Mouse (Mus musculus) myocyte (in vitro differentiated cells): Measurements from ENCODE around the gene Bub3. TPM values are rescaled to one million over a fixed set of nuclear protein-coding genes. Genes with fewer than 3 reads are reported as not detected.

Source experiments
- H3K27me3 ChIP-seq: one replicate; pipeline ENCODE4 v1.6.1; 2011; ENCODE audit not compliant: control insufficient read depth, insufficient read depth, insufficient read length
- H3K36me3 ChIP-seq: one replicate; pipeline ENCODE4 v1.6.1; 2011; ENCODE audit not compliant: control insufficient read depth, insufficient read depth
- H3K4me2 ChIP-seq: one replicate; pipeline ENCODE4 v1.6.1; 2011; ENCODE audit warnings: low read depth, control low read depth
- H3K4me3 ChIP-seq: one replicate; pipeline ENCODE4 v1.5.1; 2011; ENCODE audit warnings: mild to moderate bottlenecking, control low read depth, moderate library complexity
- H3K79me2 ChIP-seq: one replicate; pipeline ENCODE4 v1.6.1; 2011; ENCODE audit not compliant: control insufficient read depth, insufficient read depth
- H3ac ChIP-seq: one replicate; pipeline ENCODE4 v1.6.1; 2011; ENCODE audit not compliant: control insufficient read depth, insufficient read length
- CEBPB ChIP-seq: IDR thresholded peaks from 2 replicates; pipeline ENCODE4 v1.6.1; 2011; ENCODE audit warnings: mild to moderate bottlenecking, moderate library complexity; ENCODE audit not compliant: poor library complexity, insufficient read depth, severe bottlenecking
- E2F4 ChIP-seq: IDR thresholded peaks from one replicate; pipeline ENCODE4 v1.6.1; 2011; ENCODE audit warnings: mild to moderate bottlenecking, control low read depth, moderate library complexity; ENCODE audit not compliant: insufficient read depth
- MAX ChIP-seq: IDR thresholded peaks from one replicate; pipeline ENCODE4 v1.6.1; 2011; ENCODE audit warnings: low read depth, mild to moderate bottlenecking, control low read depth
- MYOD1 ChIP-seq, 3 experiments: IDR thresholded peaks; one replicate each; pipeline ENCODE4 v1.6.1; 2011; ENCODE audit warnings: control low read depth in 2 of 3, low read depth in 2 of 3, mild to moderate bottlenecking in 2 of 3, moderate library complexity in 1 of 3; ENCODE audit not compliant: insufficient read length in 2 of 3, control insufficient read depth in 1 of 3
- MYOG ChIP-seq, 3 experiments: IDR thresholded peaks; one replicate each; pipeline ENCODE4 v1.6.1; 2011; ENCODE audit warnings: control low read depth in 2 of 3, low read depth in 2 of 3, mild to moderate bottlenecking in 2 of 3; ENCODE audit not compliant: insufficient read length in 2 of 3, control insufficient read depth in 1 of 3, insufficient read depth in 1 of 3
- POLR2A ChIP-seq: IDR thresholded peaks from one replicate; pipeline ENCODE4 v1.6.1; 2011; ENCODE audit warnings: low read depth, mild to moderate bottlenecking, control low read depth, moderate library complexity; ENCODE audit not compliant: insufficient read length
- POLR2AphosphoS2 ChIP-seq: IDR thresholded peaks from one replicate; pipeline ENCODE4 v1.6.1; 2011; ENCODE audit warnings: low read depth, control low read depth; ENCODE audit not compliant: insufficient read length
- REST ChIP-seq: IDR thresholded peaks from one replicate; pipeline ENCODE4 v1.6.1; 2011; ENCODE audit warnings: mild to moderate bottlenecking, control low read depth, moderate library complexity; ENCODE audit not compliant: insufficient read depth, insufficient read length
- SRF ChIP-seq: IDR thresholded peaks from one replicate; pipeline ENCODE4 v1.6.1; 2011; ENCODE audit warnings: low read depth; ENCODE audit not compliant: control insufficient read depth, insufficient read length
- TCF12 ChIP-seq: IDR thresholded peaks from one replicate; pipeline ENCODE4 v1.6.1; 2011; ENCODE audit warnings: mild to moderate bottlenecking, control low read depth; ENCODE audit not compliant: poor library complexity, insufficient read depth, severe bottlenecking
- TCF3 ChIP-seq: IDR thresholded peaks from one replicate; pipeline ENCODE4 v1.6.1; 2011; ENCODE audit warnings: low read depth, control low read depth; ENCODE audit not compliant: insufficient read length
- USF1 ChIP-seq: IDR thresholded peaks from one replicate; pipeline ENCODE4 v1.6.1; 2011; ENCODE audit warnings: low read depth, mild to moderate bottlenecking, control low read depth, moderate library complexity
- polyA plus RNA-seq: library from polyadenylated mRNA; unstranded; fragments of >200 nt; fragmentation: generic; extraction: Trizol; gene quantifications from one replicate; pipeline ENCODE4 v1.2.1, GENCODE M21; 2012; ENCODE audit warnings: missing spikeins

Bub3 gene
- polyA plus RNA-seq, 1 experiment = 99.7 TPM

GRCm38 (mm10) chr7:131546423-131546822 is 13.6 kb upstream of the Bub3 start:
- no peak overlapping the region for H3ac ChIP-seq
- no peaks in the 10 kb centered on the region for H3K36me3 ChIP-seq
- H3K79me2 ChIP-seq = no peaks in the 10 kb centered on the region
- H3K27me3 ChIP-seq = peaks cover 85% of the 10 kb centered on the region
- no peak overlapping the region for H3K4me3 ChIP-seq
- H3K4me2 ChIP-seq = no peak overlapping the region
- TF ChIP-seq MYOD1 (IDR thresholded peaks at IDR 0.05; ENCODE audit: control insufficient read depth in 1 of 3, insufficient read length in 2 of 3, low read depth in 2 of 3) (no peak), USF1 (no peak), REST (no peak), TCF3 (no peak), MAX (no peak), TCF12 (no peak), E2F4 (no peak), POLR2AphosphoS2 (no peak)

- H3K36me3 ChIP-seq = no peaks in the 10 kb centered on the region
- H3ac ChIP-seq = no peak overlapping the region
- peaks cover 85% of the 10 kb centered on the region for H3K27me3 ChIP-seq
- TF ChIP-seq USF1 (no peak), SRF (no peak), POLR2AphosphoS2 (no peak), MAX (no peak), TCF12 (no peak), CEBPB (no peak), MYOD1 (IDR thresholded peaks at IDR 0.05; ENCODE audit: control insufficient read depth in 1 of 3, insufficient read length in 2 of 3, low read depth in 2 of 3) (no peak)
- no peak overlapping the region for H3K4me3 ChIP-seq
- H3K79me2 ChIP-seq = no peaks in the 10 kb centered on the region
- H3K4me2 ChIP-seq = no peak overlapping the region
Measured at GRCm38 (mm10) chr7:131547481-131547880, 12.5 kb upstream of the Bub3 start.

- Histone ChIP-seq H3ac (no peak within 1 kb of the TSS), H3K4me3 (no peak within 1 kb of the TSS), H3K4me2 (no peak within 1 kb of the TSS), H3K79me2 (no peaks in the 10 kb centered on the region), H3K36me3 (no peaks in the 10 kb centered on the region), H3K27me3 (peaks cover 83% of the 10 kb centered on the region)
- TF ChIP-seq MYOG (IDR thresholded peaks at IDR 0.05; ENCODE audit: control insufficient read depth in 1 of 3, insufficient read depth in 1 of 3, insufficient read length in 2 of 3, low read depth in 2 of 3) (no peak), POLR2AphosphoS2 (no peak), SRF (no peak), POLR2A (no peak), USF1 (no peak), MYOD1 (IDR thresholded peaks at IDR 0.05; ENCODE audit: control insufficient read depth in 1 of 3, insufficient read length in 2 of 3, low read depth in 2 of 3) (no peak), E2F4 (no peak), REST (no peak), MAX (no peak), TCF3 (no peak), TCF12 (no peak), CEBPB (no peak)
Measured at GRCm38 (mm10) chr7:131548473-131548872, 11.5 kb upstream of the Bub3 start, which contains the start of gene Hmx2. Gene Hmx2 (plus strand): TSS chr7:131548773.

- no peak for TF ChIP-seq CEBPB
- no peak for TF ChIP-seq MYOD1 (IDR thresholded peaks at IDR 0.05; ENCODE audit: control insufficient read depth in 1 of 3, insufficient read length in 2 of 3, low read depth in 2 of 3)
- no peak for TF ChIP-seq MYOG (IDR thresholded peaks at IDR 0.05; ENCODE audit: control insufficient read depth in 1 of 3, insufficient read depth in 1 of 3, insufficient read length in 2 of 3, low read depth in 2 of 3)
- TF ChIP-seq TCF3 = no peak
- no peak overlapping the region for H3K4me2 ChIP-seq
- no peaks in the 10 kb centered on the region for H3K36me3 ChIP-seq
Measured at GRCm38 (mm10) chr7:131551471-131551870, 8.6 kb upstream of the Bub3 start.

DNA sequence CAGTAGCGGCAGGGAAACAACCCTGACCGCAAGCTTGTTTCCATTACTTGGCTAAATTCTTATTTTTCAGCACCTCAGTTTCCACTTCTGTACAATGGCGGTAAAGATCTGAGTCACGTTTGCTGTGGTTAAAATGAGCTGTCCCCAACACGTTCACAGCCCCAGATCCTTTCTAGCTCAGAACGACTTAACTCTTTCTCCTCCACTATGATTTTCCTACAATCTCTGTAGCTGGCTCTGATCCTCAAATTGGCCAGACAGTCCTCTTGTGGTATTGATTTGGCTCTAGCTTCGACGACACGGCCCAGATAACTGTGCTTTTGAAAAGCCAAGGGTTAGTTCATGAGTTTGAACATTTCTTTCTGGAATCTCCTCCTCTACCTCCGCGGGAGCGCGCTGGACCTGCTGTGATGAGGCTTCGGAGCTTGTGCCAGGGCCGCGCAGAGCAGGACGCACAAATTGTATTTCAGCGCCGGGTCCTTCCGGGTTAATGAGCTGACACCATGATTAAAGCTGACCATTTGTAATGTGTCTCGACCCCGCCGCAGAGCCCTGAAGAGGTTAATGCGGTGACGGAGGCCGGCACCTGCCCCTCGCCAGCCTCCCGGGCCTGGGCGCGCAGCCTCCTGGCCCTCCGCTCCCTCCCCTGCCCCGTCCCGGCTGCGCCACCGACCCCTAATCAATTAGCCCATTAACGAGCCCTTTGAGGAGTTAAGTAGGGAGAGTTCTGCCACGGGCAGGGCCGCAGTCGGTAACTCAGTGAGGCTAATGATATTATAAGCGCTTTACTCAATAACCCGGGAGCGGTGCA is 7.9 kb upstream of the Bub3 start:
- Histone ChIP-seq H3K79me2 (no peaks in the 10 kb centered on the region), H3K27me3 (peaks cover 80% of the 10 kb centered on the region), H3ac (no peak overlapping the region), H3K4me2 (no peak overlapping the region), H3K36me3 (no peaks in the 10 kb centered on the region), H3K4me3 (no peak overlapping the region)
- no peak for TF ChIP-seq TCF12
- no peak for TF ChIP-seq MAX
- no peak for TF ChIP-seq POLR2AphosphoS2
- TF ChIP-seq TCF3 = no peak
- no peak for TF ChIP-seq POLR2A
- no peak for TF ChIP-seq E2F4
- no peak for TF ChIP-seq USF1
- TF ChIP-seq REST = no peak
- no peak for TF ChIP-seq CEBPB
- no peak for TF ChIP-seq MYOD1 (IDR thresholded peaks at IDR 0.05; ENCODE audit: control insufficient read depth in 1 of 3, insufficient read length in 2 of 3, low read depth in 2 of 3)
- no peak for TF ChIP-seq MYOG (IDR thresholded peaks at IDR 0.05; ENCODE audit: control insufficient read depth in 1 of 3, insufficient read depth in 1 of 3, insufficient read length in 2 of 3, low read depth in 2 of 3)
- TF ChIP-seq SRF = no peak

More at GRCm38 (mm10) chr7:131551471-131551870, 8.6 kb upstream of the Bub3 start:
- Histone ChIP-seq H3K4me3 (no peak overlapping the region), H3K79me2 (no peaks in the 10 kb centered on the region), H3ac (no peak overlapping the region), H3K27me3 (peaks cover 82% of the 10 kb centered on the region)
